Mouse (Mus musculus): ENCODE measurements at regions not wholly inside any gene's neighbourhood (a gene's known extent, or its start where the extent isn't known, plus 50 kb on each side); places are given as distances from the start of the nearest gene placed in this dataset.

DNA sequence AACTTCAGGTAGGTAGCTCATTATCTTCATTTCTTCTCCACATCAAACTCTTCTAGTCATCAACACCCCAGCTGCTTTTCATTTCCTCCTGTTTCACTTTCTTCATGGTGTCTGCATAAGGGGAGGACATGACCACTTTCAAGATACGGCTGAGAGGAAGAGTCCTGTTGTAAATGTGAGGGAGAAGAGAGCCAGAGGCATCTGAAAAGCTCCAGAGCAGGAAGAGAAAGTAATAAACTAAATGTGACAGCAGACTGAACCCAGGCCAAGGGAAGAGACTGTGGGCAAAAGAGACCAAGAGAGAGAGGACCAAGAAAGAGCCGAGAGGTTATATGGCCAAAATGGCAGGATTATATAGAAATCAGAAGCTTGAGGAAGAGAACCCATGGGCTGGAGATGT is 312.5 kb upstream of the Acvr2a start:
- no peak for TF ChIP-seq POLR2A (IDR thresholded peaks at IDR 0.05; ENCODE audit: extremely low read depth, insufficient read depth, low read length)
- no peak for TF ChIP-seq CTCF (IDR thresholded peaks at IDR 0.05; ENCODE audit: extremely low read depth, insufficient read depth, low read length)

Data from cortical plate, adult 2 months (tissue).